Mouse (Mus musculus) hindbrain, embryonic 12.5 days (tissue): ENCODE data around the gene Bcl2l15. TPM values are rescaled to one million over a fixed set of nuclear protein-coding genes. Genes with fewer than 3 reads are reported as not detected.

ENCODE experiments used
- ATAC-seq: fragments of 200-750 bp; cut with Nextera tagmentation; 2 replicates; pipeline ENCODE4 v1.8.0; 2017; ENCODE audit warnings: moderate TSS enrichment; ENCODE audit not compliant: low FRiP score
- H3K27ac ChIP-seq: fragments of 300-500 bp; sonication (generic); 2 replicates; pipeline ENCODE4 v1.5.1; 2016; ENCODE audit warnings: mild to moderate bottlenecking
- H3K27me3 ChIP-seq: fragments of 300-500 bp; sonication (generic); 2 replicates; pipeline ENCODE4 v1.6.1; 2016; ENCODE audit warnings: mild to moderate bottlenecking
- H3K36me3 ChIP-seq: fragments of 300-500 bp; sonication (generic); 2 replicates; pipeline ENCODE4 v1.6.1; 2016; ENCODE audit warnings: mild to moderate bottlenecking
- H3K4me1 ChIP-seq: fragments of 300-500 bp; sonication (generic); 2 replicates; pipeline ENCODE4 v1.6.1; 2016
- H3K4me2 ChIP-seq: fragments of 300-500 bp; sonication (generic); replicated peaks from 2 replicates; pipeline ENCODE4 v1.6.1; 2016; ENCODE audit warnings: mild to moderate bottlenecking
- H3K4me3 ChIP-seq: fragments of 300-500 bp; sonication (generic); 2 replicates; pipeline ENCODE4 v1.5.1; 2016; ENCODE audit warnings: mild to moderate bottlenecking
- H3K9ac ChIP-seq: fragments of 300-500 bp; sonication (generic); 2 replicates; pipeline ENCODE4 v1.6.1; 2016; ENCODE audit warnings: mild to moderate bottlenecking, moderate library complexity
- H3K9me3 ChIP-seq: fragments of 300-500 bp; sonication (generic); replicated peaks from 2 replicates; pipeline ENCODE4 v1.6.1; 2016; ENCODE audit warnings: mild to moderate bottlenecking
- WGBS: fragments of 180-500 bp; shearing (Covaris S2); methylation state at CpG from one replicate; pipeline ENCODE4 v1.1.7; 2016; 5-methylcytosine and 5-hydroxymethylcytosine counted together
- polyA plus RNA-seq: library from polyadenylated mRNA; unstranded; fragments of >200 nt; fragmentation: Nextera tagmentation; extraction: Ambion mirVana; gene quantifications from 2 replicates; pipeline ENCODE4 v1.2.1, GENCODE M21; 2016

The Bcl2l15 gene
- polyA plus RNA-seq, 1 experiment from 2014 or later, result not detected

- Histone ChIP-seq H3K4me1 (no peaks in the 10 kb centered on the region), H3K27ac (no peak within 1 kb of the TSS), H3K9ac (no peak within 1 kb of the TSS), H3K27me3 (no peaks in the 10 kb centered on the region), H3K9me3 (no peaks in the 10 kb centered on the region), H3K4me2 (no peak within 1 kb of the TSS), H3K36me3 (no peaks in the 10 kb centered on the region), H3K4me3 (no peak within 1 kb of the TSS)
- WGBS, result 75% methylated on average over 12 of the region's 12 CpGs
- ATAC-seq, result no peak
These were observed 26.7 kb downstream of the Bcl2l15 start, which contains the start of gene Ptpn22 for GRCm38 (mm10) chr3:103858881-103859801. Ptpn22 (plus strand) TSS chr3:103859795.

- Histone ChIP-seq H3K4me1 (no peaks in the 10 kb centered on the region), H3K27ac (no peak overlapping the region), H3K4me3 (no peak overlapping the region), H3K9ac (no peak overlapping the region), H3K9me3 (no peaks in the 10 kb centered on the region), H3K27me3 (no peaks in the 10 kb centered on the region), H3K4me2 (no peak overlapping the region), H3K36me3 (no peaks in the 10 kb centered on the region)
- ATAC-seq, result no peak
- whole genome bisulfite sequencing, result 79% methylated on average over 6 of the region's 6 CpGs
These were observed 27.5 kb downstream of the Bcl2l15 start for GRCm38 (mm10) chr3:103859851-103860391.

GRCm38 (mm10) chr3:103862721-103863220, 30.4 kb downstream of the Bcl2l15 start:
- no peak overlapping the region for H3K9ac ChIP-seq
- no peaks in the 10 kb centered on the region for H3K36me3 ChIP-seq
- no peak overlapping the region for H3K27ac ChIP-seq
- no peak overlapping the region for H3K4me3 ChIP-seq
- H3K27me3 ChIP-seq, result no peaks in the 10 kb centered on the region
- ATAC-seq, result no peak
- H3K9me3 ChIP-seq, result no peaks in the 10 kb centered on the region
- H3K4me1 ChIP-seq, result no peaks in the 10 kb centered on the region
- 79% methylated on average over 4 of the region's 4 CpGs for WGBS
- no peak overlapping the region for H3K4me2 ChIP-seq

- H3K27me3 ChIP-seq, result no peaks in the 10 kb centered on the region
- H3K4me2 ChIP-seq, result no peak overlapping the region
- no peaks in the 10 kb centered on the region for H3K36me3 ChIP-seq
- H3K27ac ChIP-seq, result no peak overlapping the region
- H3K4me1 ChIP-seq, result no peaks in the 10 kb centered on the region
- no peak for ATAC-seq
- WGBS, result 84% methylated on average over 6 of the region's 6 CpGs
- H3K4me3 ChIP-seq, result no peak overlapping the region
- no peaks in the 10 kb centered on the region for H3K9me3 ChIP-seq
- H3K9ac ChIP-seq, result no peak overlapping the region
These were observed 31.8 kb downstream of the Bcl2l15 start for GRCm38 (mm10) chr3:103864200-103864599.

- 88% methylated on average over 5 of the region's 5 CpGs for WGBS
- no peak for ATAC-seq
These were observed 35.1 kb downstream of the Bcl2l15 start for GRCm38 (mm10) chr3:103867424-103867971.

GRCm38 (mm10) chr3:103868008-103868407, 35.6 kb downstream of the Bcl2l15 start:
- Histone ChIP-seq H3K27me3 (no peaks in the 10 kb centered on the region), H3K4me1 (no peaks in the 10 kb centered on the region), H3K9me3 (no peaks in the 10 kb centered on the region), H3K9ac (no peak overlapping the region), H3K27ac (no peak overlapping the region), H3K4me3 (no peak overlapping the region), H3K4me2 (no peak overlapping the region), H3K36me3 (no peaks in the 10 kb centered on the region)
- 90% methylated on average over 4 of the region's 4 CpGs for WGBS
- ATAC-seq, result no peak

More at GRCm38 (mm10) chr3:103867424-103867971, 35.1 kb downstream of the Bcl2l15 start:
- Histone ChIP-seq H3K27ac (no peak overlapping the region), H3K27me3 (no peaks in the 10 kb centered on the region), H3K36me3 (no peaks in the 10 kb centered on the region), H3K4me3 (no peak overlapping the region), H3K9ac (no peak overlapping the region), H3K4me1 (no peaks in the 10 kb centered on the region), H3K9me3 (no peaks in the 10 kb centered on the region), H3K4me2 (no peak overlapping the region)

- Histone ChIP-seq H3K4me2 (no peak overlapping the region), H3K9me3 (no peaks in the 10 kb centered on the region), H3K27me3 (no peaks in the 10 kb centered on the region), H3K27ac (no peak overlapping the region), H3K4me1 (no peaks in the 10 kb centered on the region), H3K4me3 (no peak overlapping the region), H3K36me3 (no peaks in the 10 kb centered on the region), H3K9ac (no peak overlapping the region)
- 68% methylated on average over 3 of the region's 3 CpGs for WGBS
- ATAC-seq, result no peak
These were observed 40.3 kb downstream of the Bcl2l15 start for GRCm38 (mm10) chr3:103872663-103873098.

- Histone ChIP-seq H3K9ac (no peak overlapping the region), H3K36me3 (no peaks in the 10 kb centered on the region), H3K4me1 (no peaks in the 10 kb centered on the region), H3K4me2 (no peak overlapping the region), H3K9me3 (no peaks in the 10 kb centered on the region), H3K4me3 (no peak overlapping the region), H3K27me3 (no peaks in the 10 kb centered on the region), H3K27ac (no peak overlapping the region)
- 79% methylated on average over 7 of the region's 7 CpGs for WGBS
- no peak for ATAC-seq
These were observed 41.9 kb downstream of the Bcl2l15 start for GRCm38 (mm10) chr3:103874329-103874728.

GRCm38 (mm10) chr3:103885946-103886345, 53.5 kb downstream of the Bcl2l15 start:
- Histone ChIP-seq H3K27ac (no peak overlapping the region), H3K4me1 (no peaks in the 10 kb centered on the region), H3K36me3 (no peaks in the 10 kb centered on the region), H3K9me3 (no peaks in the 10 kb centered on the region), H3K9ac (no peak overlapping the region), H3K4me3 (no peak overlapping the region), H3K27me3 (no peaks in the 10 kb centered on the region), H3K4me2 (no peak overlapping the region)
- no peak for ATAC-seq
- 80% methylated on average over 11 of the region's 11 CpGs for WGBS

- Histone ChIP-seq H3K27ac (no peak overlapping the region), H3K9ac (no peak overlapping the region), H3K4me2 (no peak overlapping the region), H3K27me3 (no peaks in the 10 kb centered on the region), H3K36me3 (no peaks in the 10 kb centered on the region), H3K9me3 (no peaks in the 10 kb centered on the region), H3K4me3 (no peak overlapping the region), H3K4me1 (no peaks in the 10 kb centered on the region)
- 39% methylated on average over 3 of the region's 3 CpGs for WGBS
- ATAC-seq, result no peak
These were observed 55.2 kb downstream of the Bcl2l15 start for GRCm38 (mm10) chr3:103887581-103887980.

GRCm38 (mm10) chr3:103893374-103893773, 61.0 kb downstream of the Bcl2l15 start:
- WGBS, result 88% methylated on average over 3 of the region's 3 CpGs
- no peak overlapping the region for H3K9ac ChIP-seq
- no peak for ATAC-seq

More at GRCm38 (mm10) chr3:103893374-103893773, 61.0 kb downstream of the Bcl2l15 start:
- Histone ChIP-seq H3K4me2 (no peak overlapping the region), H3K9me3 (no peaks in the 10 kb centered on the region), H3K4me1 (no peaks in the 10 kb centered on the region), H3K4me3 (no peak overlapping the region), H3K27me3 (no peaks in the 10 kb centered on the region), H3K36me3 (no peaks in the 10 kb centered on the region), H3K27ac (no peak overlapping the region)
